Mouse (Mus musculus) bone marrow, adult 2 months (tissue): ENCODE measurements around the gene Pgm1. TPM values are rescaled to one million over a fixed set of nuclear protein-coding genes. Genes with fewer than 3 reads are reported as not detected.

ENCODE experiments used
- H3K27ac ChIP-seq: fragments of 200-500 bp; 2 replicates; pipeline ENCODE4 v1.5.1; 2012; ENCODE audit warnings: low read depth, mild to moderate bottlenecking, control low read depth, inconsistent platforms, low read length; ENCODE audit not compliant: control insufficient read depth, poor library complexity, insufficient read depth
- H3K4me1 ChIP-seq: fragments of 200-500 bp; 2 replicates; pipeline ENCODE4 v1.6.1; 2011; ENCODE audit warnings: low read length; ENCODE audit not compliant: control insufficient read depth, insufficient read depth
- H3K4me3 ChIP-seq: fragments of 200-500 bp; replicated peaks from 2 replicates; pipeline ENCODE3; 2011; ENCODE audit warnings: mild to moderate bottlenecking, low read depth, low read length, control low read depth; ENCODE audit not compliant: control insufficient read depth
- CTCF ChIP-seq: fragments of 200-500 bp; IDR thresholded peaks from 2 replicates; pipeline ENCODE4 v1.5.1; 2011; ENCODE audit warnings: low read length, control low read depth; ENCODE audit not compliant: control insufficient read depth, insufficient read depth
- POLR2A ChIP-seq: fragments of 200-500 bp; IDR thresholded peaks from 2 replicates; pipeline ENCODE4 v1.6.1; 2011; ENCODE audit warnings: low read depth, mild to moderate bottlenecking, control low read depth, low read length, borderline replicate concordance; ENCODE audit not compliant: control insufficient read depth
- WGBS: fragments of 180-500 bp; shearing (Covaris S2); methylation state at CpG from one replicate; pipeline ENCODE4 v1.1.7; 2018; 5-methylcytosine and 5-hydroxymethylcytosine counted together
- polyA plus RNA-seq: library from polyadenylated mRNA; stranded (reverse); fragments of >200 nt; gene quantifications from 2 replicates; pipeline ENCODE4 v1.2.4, GENCODE M21; 2011; ENCODE audit warnings: low replicate concordance; ENCODE audit not compliant: missing spikeins, insufficient read depth, insufficient read length

Gene Pgm1
- polyA plus RNA-seq, 1 experiment = 9.3 TPM

DNA sequence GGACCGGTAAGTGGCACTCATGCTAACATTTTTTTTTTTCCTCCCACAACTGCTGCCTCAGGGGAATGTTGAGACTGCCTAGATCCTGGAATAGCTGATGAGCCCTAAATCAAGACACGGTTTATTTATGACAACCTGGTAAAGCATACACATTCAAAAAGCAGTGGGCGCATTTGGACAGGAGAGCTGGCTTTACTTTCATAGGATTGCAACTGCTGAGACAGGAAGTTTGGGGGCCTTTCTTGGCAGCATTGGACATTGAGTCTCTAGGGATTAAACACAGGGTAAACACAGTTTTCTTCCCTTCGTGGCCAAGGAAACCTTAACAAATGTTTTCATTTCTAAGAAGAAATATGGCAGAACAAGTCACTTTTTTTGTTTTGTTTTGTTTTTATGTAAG is 40.9 kb downstream of the Pgm1 start:
- Histone ChIP-seq H3K27ac (no peak overlapping the region), H3K4me3 (no peak overlapping the region), H3K4me1 (no peaks in the 10 kb centered on the region)
- 78% methylated on average over 4 of the region's 4 CpGs for WGBS
- TF ChIP-seq CTCF (no peak), POLR2A (no peak)

DNA sequence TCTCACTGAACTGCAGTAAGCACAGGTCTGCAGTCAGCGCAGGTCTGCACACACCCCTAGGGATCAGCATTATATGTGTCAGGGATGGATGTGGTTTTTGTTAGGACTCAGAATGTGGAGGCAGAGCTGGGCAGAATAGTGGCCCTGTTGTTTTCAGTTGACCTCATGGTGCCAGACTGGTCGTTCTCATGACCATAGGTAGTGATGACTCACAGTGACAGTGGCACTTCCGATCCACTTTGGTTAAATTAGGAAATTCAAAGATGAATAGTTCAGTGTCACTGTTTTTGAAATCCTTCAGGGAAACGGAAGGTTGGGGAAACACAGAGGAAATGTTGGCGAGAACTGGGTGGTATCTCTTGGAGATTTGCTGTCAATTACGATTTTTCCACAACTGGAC is 43.7 kb downstream of the Pgm1 start:
- Histone ChIP-seq H3K27ac (no peak overlapping the region), H3K4me1 (no peaks in the 10 kb centered on the region), H3K4me3 (no peak overlapping the region)
- WGBS = 75% methylated on average over 6 of the region's 6 CpGs
- TF ChIP-seq CTCF = no peak
- no peak for TF ChIP-seq POLR2A

DNA sequence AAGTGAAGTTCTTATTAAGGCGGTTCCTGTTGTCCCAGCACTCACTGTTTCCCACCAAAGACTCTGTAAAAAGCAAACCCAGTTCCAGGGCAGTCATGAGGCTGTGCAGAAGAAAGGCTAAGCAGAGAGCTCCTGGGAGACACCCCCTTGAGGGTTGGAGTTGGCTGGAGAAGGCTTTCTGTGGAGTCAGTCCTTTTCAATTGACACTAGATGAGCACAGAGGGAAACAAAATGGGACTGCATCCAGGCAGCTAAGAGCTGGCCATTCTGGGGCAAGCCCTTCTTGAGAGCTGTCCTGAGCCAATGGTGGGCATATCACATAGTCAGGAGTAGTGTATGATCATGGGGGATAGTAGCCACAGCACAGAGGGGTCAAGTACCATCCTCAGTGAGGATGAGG is 44.7 kb downstream of the Pgm1 start:
- Histone ChIP-seq H3K4me1 (no peaks in the 10 kb centered on the region), H3K27ac (no peak overlapping the region), H3K4me3 (no peak overlapping the region)
- 92% methylated on average over 1 of the region's 1 CpGs for WGBS
- TF ChIP-seq CTCF (no peak), POLR2A (no peak)

DNA sequence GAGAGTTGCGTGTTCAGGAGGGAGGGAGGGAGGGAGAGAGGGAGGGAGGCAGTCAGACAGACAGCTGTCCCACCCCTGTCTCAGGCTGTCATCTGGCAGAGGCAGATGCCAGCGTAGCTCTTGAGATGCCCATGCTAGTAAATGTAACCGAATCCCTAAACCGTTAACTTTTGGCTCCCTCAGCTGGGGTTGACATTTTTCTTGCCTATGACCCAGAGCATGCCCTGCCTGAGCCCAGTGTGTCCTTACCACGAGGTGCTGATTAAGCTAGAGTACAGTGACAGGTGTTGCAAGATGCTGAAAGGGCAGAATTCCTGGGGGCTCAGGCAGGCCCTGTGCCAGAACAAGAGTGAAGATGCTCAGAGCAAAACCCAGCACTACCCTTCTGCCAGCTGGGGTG is 45.2 kb downstream of the Pgm1 start:
- H3K4me1 ChIP-seq = no peaks in the 10 kb centered on the region
- WGBS = 81% methylated on average over 5 of the region's 5 CpGs

DNA sequence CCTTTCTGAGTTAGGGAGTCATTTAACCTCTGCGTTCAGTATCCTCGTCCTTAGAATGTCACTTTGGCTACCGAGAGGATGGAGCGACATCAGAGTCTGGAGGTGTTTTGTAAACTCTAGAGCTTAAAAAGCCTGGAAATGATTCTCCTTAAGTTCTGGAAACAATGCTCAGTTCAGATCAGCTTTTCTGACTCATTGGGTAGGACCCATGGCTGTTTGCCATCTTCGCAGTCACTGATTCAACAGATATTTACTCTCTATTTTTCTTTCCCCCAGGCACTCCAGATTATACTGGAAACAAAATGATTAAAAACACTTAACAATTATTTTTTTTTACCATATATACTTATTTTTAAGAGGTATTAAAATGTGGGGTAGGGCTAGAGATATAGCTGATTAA is 50.1 kb downstream of the Pgm1 start:
- Histone ChIP-seq H3K4me3 (no peak overlapping the region), H3K27ac (no peak overlapping the region), H3K4me1 (no peaks in the 10 kb centered on the region)
- WGBS = 90% methylated on average over 5 of the region's 5 CpGs
- TF ChIP-seq CTCF (no peak), POLR2A (no peak)

More for the DNA sequence above, 45.2 kb downstream of the Pgm1 start:
- no peak overlapping the region for H3K4me3 ChIP-seq
- H3K27ac ChIP-seq = no peak overlapping the region
- TF ChIP-seq POLR2A (no peak), CTCF (no peak)

DNA sequence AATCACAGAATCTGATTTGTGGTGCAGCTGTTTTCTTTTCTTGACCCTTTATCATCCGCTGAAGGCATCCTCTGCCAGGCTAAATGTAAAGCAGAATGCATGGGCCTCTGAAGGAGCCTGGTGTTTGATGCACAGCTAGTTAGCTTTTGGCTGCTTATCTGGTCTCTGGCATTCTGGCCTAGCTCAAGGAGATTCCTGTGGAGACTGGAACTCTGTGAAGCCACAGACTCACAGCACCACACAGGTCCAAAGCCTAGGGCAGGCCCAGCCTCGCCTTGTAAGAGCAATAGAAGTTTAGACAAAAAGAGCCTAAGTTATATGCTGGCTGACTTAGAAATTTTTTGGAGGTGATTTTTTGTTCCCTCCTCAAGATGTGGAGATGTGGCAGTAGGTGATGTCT is 52.0 kb downstream of the Pgm1 start:
- TF ChIP-seq CTCF (no peak), POLR2A (no peak)
- WGBS = 76% methylated on average over 2 of the region's 2 CpGs
- no peak overlapping the region for H3K27ac ChIP-seq
- no peak overlapping the region for H3K4me3 ChIP-seq
- H3K4me1 ChIP-seq = no peaks in the 10 kb centered on the region

DNA sequence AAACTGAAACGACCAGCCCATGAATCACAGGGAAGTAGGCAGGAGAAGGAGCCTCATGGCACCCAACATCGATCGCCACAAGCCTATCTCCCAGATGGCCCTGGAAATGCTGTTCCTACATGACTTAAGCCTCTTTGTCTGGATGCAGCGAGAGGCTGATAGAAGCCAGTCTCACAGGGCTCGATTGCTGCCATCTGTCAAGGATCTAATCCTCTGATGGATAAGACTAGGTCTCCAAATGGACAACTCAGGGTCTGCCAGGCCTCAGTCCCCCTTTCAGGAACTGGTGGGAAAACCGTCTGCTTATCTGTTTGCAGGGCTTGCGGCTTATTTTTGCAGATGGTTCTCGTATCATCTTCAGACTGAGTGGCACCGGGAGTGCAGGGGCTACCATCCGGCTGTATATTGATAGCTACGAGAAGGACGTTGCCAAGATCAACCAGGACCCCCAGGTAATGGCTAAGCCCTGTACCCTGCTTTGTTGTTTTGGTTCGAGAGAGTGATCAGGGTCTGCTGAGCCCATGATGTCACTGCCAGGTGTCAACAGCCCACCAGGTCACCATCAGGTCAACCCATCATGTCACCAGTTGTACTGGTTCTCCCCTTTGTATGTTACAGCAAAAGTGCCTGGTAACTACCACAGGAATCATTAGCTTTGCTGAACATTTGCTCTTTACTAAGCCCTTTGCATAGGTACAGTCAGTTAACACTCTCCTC is 54.6 kb downstream of the Pgm1 start:
- H3K4me3 ChIP-seq = no peak overlapping the region
- H3K4me1 ChIP-seq = no peaks in the 10 kb centered on the region
- TF ChIP-seq POLR2A (no peak), CTCF (no peak)
- no peak overlapping the region for H3K27ac ChIP-seq
- 85% methylated on average over 13 of the region's 13 CpGs for WGBS

DNA sequence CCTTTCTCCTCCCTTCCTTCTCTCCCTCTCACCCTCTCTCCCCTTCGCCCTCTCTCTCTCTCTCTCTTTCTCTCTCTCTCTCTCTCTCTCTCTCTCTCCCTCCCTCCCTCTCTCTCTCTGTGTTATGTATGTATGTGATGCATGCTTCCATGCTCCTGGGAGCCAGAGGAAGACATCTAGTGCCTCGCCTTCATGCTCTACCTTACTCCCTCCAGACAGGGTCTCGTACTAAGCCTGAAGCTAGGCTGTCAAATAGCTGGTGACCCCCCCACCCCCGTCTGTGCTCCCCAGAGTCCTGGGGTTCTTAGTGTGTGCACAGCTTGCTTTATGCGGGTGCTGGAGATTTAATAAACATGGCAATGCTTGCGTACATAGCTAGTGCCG is 55.1 kb downstream of the Pgm1 start:
- no peak for TF ChIP-seq POLR2A
- no peak for TF ChIP-seq CTCF
- Histone ChIP-seq H3K27ac (no peak overlapping the region), H3K4me3 (no peak overlapping the region), H3K4me1 (no peaks in the 10 kb centered on the region)
- 86% methylated on average over 7 of the region's 7 CpGs for WGBS

DNA sequence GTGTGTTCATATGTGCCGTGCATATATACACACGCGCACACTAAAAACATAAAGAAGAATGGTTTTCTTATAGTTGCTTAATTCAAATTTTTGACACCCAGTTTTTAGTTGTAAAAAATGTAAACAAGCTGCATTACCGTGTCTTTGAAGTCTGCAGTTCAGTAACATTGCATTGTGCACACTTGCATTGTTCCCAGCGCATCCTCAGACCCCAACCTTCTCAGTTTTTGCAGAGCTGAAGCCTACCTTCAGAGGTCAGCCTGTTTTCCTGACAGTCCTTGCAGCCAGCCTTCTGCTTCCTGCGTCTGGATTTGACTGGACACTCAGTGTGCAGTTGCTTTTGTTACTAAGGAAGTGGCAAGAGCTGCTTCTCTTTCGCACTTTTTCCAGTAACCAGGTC is 55.9 kb downstream of the Pgm1 start:
- WGBS = 87% methylated on average over 7 of the region's 7 CpGs
- no peaks in the 10 kb centered on the region for H3K4me1 ChIP-seq
- no peak overlapping the region for H3K4me3 ChIP-seq
- H3K27ac ChIP-seq = no peak overlapping the region
- TF ChIP-seq CTCF = no peak
- no peak for TF ChIP-seq POLR2A
